Mouse (Mus musculus) brown adipose tissue, adult 24 weeks (tissue): ENCODE measurements around the gene Cenph. TPM values are rescaled to one million over a fixed set of nuclear protein-coding genes. Genes with fewer than 3 reads are reported as not detected.
"Not testable (repeated sequence)": the region's sequence is repeated elsewhere in the genome, so short reads cannot be mapped to it uniquely, and the experiment has no call there.

ENCODE experiments used
- H3K27ac ChIP-seq: fragments of 200-500 bp; replicated peaks from 2 replicates; pipeline ENCODE4 v1.5.1; 2012; ENCODE audit warnings: low read depth, mild to moderate bottlenecking, low read length
- H3K4me1 ChIP-seq: fragments of 200-500 bp; 2 replicates; pipeline ENCODE4 v1.6.1; 2012; ENCODE audit warnings: low read length, mixed read lengths; ENCODE audit not compliant: control insufficient read depth, insufficient read depth, insufficient read length
- H3K4me3 ChIP-seq: fragments of 200-500 bp; 2 replicates; pipeline ENCODE4 v1.5.1; 2012; ENCODE audit warnings: low read depth, mild to moderate bottlenecking, low read length, moderate library complexity; ENCODE audit not compliant: insufficient read depth
- polyA plus RNA-seq: library from polyadenylated mRNA; stranded (reverse); fragments of >200 nt; gene quantifications from 2 replicates; pipeline ENCODE4 v1.2.4, GENCODE M21; 2012; ENCODE audit not compliant: missing spikeins, insufficient read depth, insufficient read length

The Cenph gene
- polyA plus RNA-seq, 1 experiment, result not detected

- Histone ChIP-seq H3K27ac (peak overlapping the region; percentile 78), H3K4me1 (peaks cover 9% of the 10 kb centered on the region), H3K4me3 (peak overlapping the region; percentile 78)
Measured at GRCm38 (mm10) chr13:100730153-100730860, 45.4 kb downstream of the Cenph start.

DNA sequence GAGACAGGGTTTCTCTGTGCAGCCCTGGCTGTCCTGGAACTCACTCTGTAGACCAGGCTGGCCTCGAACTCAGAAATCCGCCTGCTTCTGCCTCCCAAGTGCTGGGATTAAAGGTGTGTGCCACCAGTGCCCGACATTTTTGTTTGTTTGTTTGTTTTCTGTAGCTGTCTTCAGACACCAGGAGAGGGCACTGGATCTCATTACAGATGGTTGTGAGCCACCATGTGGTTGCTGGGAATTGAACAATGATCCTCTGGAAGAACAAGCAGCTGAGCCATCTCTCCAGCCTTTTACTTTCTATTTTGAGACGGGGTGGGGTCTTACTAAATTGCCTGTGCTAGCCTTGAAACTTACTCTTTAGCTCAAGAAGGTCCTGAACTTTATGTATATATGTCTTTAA is 47.2 kb downstream of the Cenph start:
- H3K4me1 ChIP-seq, result peaks cover 12% of the 10 kb centered on the region

DNA sequence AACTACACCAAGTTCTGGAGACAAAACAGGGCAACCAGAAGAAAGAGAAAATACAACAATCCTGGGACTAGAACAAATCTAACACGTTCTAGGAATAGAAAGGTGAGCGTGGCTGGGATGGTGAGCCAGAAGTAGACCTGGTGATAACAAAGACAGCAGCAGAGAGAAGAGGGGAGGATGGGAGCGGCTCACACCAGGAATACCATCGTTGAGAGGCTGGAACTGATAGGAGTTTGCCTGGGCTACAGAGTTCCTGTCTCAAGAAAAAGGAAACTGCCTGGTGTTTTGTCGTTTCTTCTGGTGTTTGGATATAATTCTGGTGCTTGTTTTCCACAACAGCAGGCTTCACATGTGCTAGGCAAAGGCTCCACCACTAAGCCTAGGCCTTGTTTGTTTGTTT is 47.6 kb downstream of the Cenph start:
- H3K27ac ChIP-seq, result no peak overlapping the region
- no peak overlapping the region for H3K4me3 ChIP-seq

More for the DNA sequence above, 47.2 kb downstream of the Cenph start:
- H3K27ac ChIP-seq, H3K4me3 ChIP-seq: not testable (repeated sequence)

DNA sequence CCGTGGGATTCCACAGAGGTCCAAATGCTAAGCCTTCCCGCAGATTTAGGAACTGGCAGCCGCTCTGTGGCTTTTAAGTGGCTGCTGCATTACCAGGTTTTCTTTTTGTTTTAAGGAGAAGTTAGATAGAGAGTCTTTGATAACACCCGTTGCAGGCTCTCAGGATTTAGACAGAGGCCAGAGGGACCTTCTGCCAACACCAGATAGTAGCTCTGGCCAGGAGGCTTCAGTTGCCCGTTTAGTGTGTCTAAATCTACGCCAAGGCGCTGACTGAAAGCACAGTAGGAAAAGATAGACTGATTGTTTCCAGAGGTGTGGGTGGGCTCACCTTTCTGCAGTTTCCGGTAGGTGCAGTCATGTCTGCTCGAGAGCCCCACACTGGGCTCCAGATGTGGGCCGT is 50.5 kb downstream of the Cenph start:
- peaks cover 12% of the 10 kb centered on the region for H3K4me1 ChIP-seq
- no peak overlapping the region for H3K27ac ChIP-seq
- H3K4me3 ChIP-seq, result no peak overlapping the region

More for the DNA sequence above, 47.6 kb downstream of the Cenph start:
- H3K4me1 ChIP-seq, result peaks cover 12% of the 10 kb centered on the region

DNA sequence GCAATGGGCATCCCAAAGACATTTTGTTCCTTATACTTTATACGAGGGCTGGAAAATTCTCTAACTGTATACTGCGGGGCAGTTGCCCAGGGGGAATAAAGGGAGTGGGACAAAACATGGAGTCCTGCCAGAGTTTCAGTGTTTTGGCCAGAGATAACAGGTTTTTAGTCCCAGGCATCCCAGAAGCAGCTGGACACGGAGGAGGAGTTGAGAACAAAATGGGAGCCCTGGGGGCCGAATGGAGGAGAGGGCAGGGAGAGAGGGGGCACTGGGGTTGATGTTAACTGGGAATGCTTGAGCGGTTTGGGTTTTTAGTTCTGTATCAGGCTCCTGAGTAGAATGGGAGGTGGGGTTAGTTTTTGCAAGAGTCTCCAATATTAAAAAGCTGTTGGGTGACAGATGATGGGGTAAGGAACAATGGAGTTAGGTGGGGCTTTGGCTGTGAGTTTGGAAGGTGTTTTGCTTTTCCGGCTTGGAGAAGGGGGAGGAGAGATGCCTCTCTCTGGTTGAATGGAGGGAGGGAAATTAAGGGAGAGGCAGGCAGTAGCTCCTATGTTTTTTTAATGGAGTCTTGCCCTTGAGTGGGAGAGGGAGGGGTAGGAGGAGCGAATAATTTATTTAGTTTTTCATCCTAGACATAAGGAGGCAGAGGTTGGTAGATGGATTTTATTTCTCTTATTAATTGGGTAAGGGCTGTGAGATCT is 51.5 kb downstream of the Cenph start:
- peaks cover 9% of the 10 kb centered on the region for H3K4me1 ChIP-seq
- H3K4me3 ChIP-seq, result no peak overlapping the region
- no peak overlapping the region for H3K27ac ChIP-seq

GRCm38 (mm10) chr13:100721656-100722055 is 54.0 kb downstream of the Cenph start:
- Histone ChIP-seq H3K27ac (no peak overlapping the region), H3K4me1 (peaks cover 5% of the 10 kb centered on the region; the same call in 1 of the 2 replicates), H3K4me3 (no peak overlapping the region)

GRCm38 (mm10) chr13:100715467-100715866 is 60.2 kb downstream of the Cenph start:
- H3K4me1 ChIP-seq, result no peaks in the 10 kb centered on the region
- H3K27ac ChIP-seq, result no peak overlapping the region
- H3K4me3 ChIP-seq, result no peak overlapping the region

Other genes with a start within 250 kb of the Cenph start
- not detected in 2 replicates for gene Ocln, start 223.2 kb downstream of the Cenph start, polyA plus RNA-seq
- 0.36 TPM in 1 of 2 replicates, not detected in the other for gene Marveld2, start 158.9 kb downstream of the Cenph start, polyA plus RNA-seq
- gene Ak6, start 124.9 kb downstream of the Cenph start, polyA plus RNA-seq, result 91.5 and 104 TPM in 2 replicates
- gene Rad17, start 124.8 kb downstream of the Cenph start, polyA plus RNA-seq, result 13.5 and 19.4 TPM in 2 replicates
- not detected in 2 replicates for gene Taf9, start 124.3 kb downstream of the Cenph start, polyA plus RNA-seq
- 7.9 and 12.7 TPM in 2 replicates for gene Ccdc125, start 106.2 kb downstream of the Cenph start, polyA plus RNA-seq
- 23.5 and 26.2 TPM in 2 replicates for gene Cdk7, start 45.0 kb downstream of the Cenph start, polyA plus RNA-seq
- gene Mrps36, start 31.2 kb downstream of the Cenph start, polyA plus RNA-seq, result 689 and 913 TPM in 2 replicates
- gene Ccnb1, start 10.7 kb upstream of the Cenph start, polyA plus RNA-seq, result not detected in 2 replicates
- 16.9 and 29.9 TPM in 2 replicates for gene Slc30a5, start 57.5 kb upstream of the Cenph start, polyA plus RNA-seq